ENCODE assay signal across 14 mouse cellular contexts in the genomic region with DNA sequence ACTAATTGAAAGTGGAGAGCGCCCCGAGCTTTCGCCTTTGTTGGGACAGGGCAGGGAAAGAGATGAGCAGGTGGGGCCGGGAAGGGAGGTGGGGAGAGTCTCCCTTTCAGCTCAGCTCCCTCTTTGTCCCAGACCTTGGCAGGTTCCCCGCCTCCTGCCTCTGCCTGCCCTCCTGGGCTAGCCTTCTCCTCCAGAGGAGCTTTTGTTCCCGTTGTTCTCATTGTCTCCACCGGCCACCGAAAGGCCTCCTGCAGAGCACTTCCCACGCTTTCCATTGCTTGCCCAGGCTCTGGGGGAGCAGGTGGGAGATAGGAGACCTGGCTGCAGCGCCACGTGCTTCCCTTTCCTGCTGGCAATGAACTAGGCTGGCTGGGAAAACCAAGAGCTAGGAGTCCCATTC. TPM values are rescaled to one million over a fixed set of nuclear protein-coding genes. Genes with fewer than 3 reads are reported as not detected.
DNase-seq lines count a peak whose midpoint lies in the region; ATAC-seq and TF ChIP-seq lines count a peak whose summit lies in the region.
"Had no signal": no experiment of that assay in that cellular context is flagged by ENCODE, and none has a peak within 500 bp of the region (broad histone marks: within the 10 kb centered on the region; RNA-seq: fewer than 3 reads in every experiment).

No protein-coding gene starts in this region.

- H3K27ac ChIP-seq in hindbrain, embryonic 10.5 days, result peak overlapping the region; percentile 89
- no peak overlapping the region for H3K27ac ChIP-seq in midbrain, postnatal 0 days (ENCODE audit: low read depth, low read length)

- H3K27me3 ChIP-seq in hindbrain, embryonic 10.5 days (ENCODE audit: insufficient read depth, poor library complexity, severe bottlenecking), result no peaks in the 10 kb centered on the region
- H3K27me3 ChIP-seq in midbrain, postnatal 0 days (ENCODE audit: insufficient read depth, low read length), result no peaks in the 10 kb centered on the region

- no peak for ATAC-seq in midbrain, postnatal 0 days (ENCODE audit: low FRiP score)

- H3K4me3 ChIP-seq in hindbrain, embryonic 10.5 days, result 0 out of 2 replicates have a peak overlapping the region, but pooled peaks have one; percentile 16
- H3K4me3 ChIP-seq in midbrain, postnatal 0 days (ENCODE audit: low read depth, low read length), result no peak overlapping the region
- H3K4me3 ChIP-seq: myocyte had no signal

- H3K36me3 ChIP-seq in hindbrain, embryonic 10.5 days, result peaks cover 57% of the 10 kb centered on the region
- H3K36me3 ChIP-seq in midbrain, postnatal 0 days (ENCODE audit: insufficient read depth, low read length), result peaks cover 22% of the 10 kb centered on the region

- 13% methylated on average over 11 of the region's 11 CpGs for WGBS in hindbrain, embryonic 10.5 days
- WGBS in midbrain, postnatal 0 days, result 16% methylated on average over 11 of the region's 11 CpGs

- H3K4me1 ChIP-seq in hindbrain, embryonic 10.5 days (replicated peaks), result peaks cover 60% of the 10 kb centered on the region
- H3K4me1 ChIP-seq in midbrain, postnatal 0 days (ENCODE audit: insufficient read depth, low read length), result 0 out of 2 replicates have a peak, but pooled peaks cover 2% of the 10 kb centered on the region

- H3K9me3 ChIP-seq in hindbrain, embryonic 10.5 days, result no peaks in the 10 kb centered on the region
- no peaks in the 10 kb centered on the region for H3K9me3 ChIP-seq in midbrain, postnatal 0 days (ENCODE audit: low read length)

- TF ChIP-seq CTCF in midbrain, postnatal 0 days (IDR thresholded peaks at IDR 0.05), result no peak

- peak overlapping the region; percentile 15; the same call in 1 of the 2 replicates for H3K4me2 ChIP-seq in midbrain, postnatal 0 days (ENCODE audit: low read depth, low read length, poor library complexity, severe bottlenecking)

- peak; percentile 31 to 47 for DNase-seq in cerebellum, postnatal 10 days
- DNase-seq in cerebellum, adult 18-20 months, result no peak
- DNase-seq in ZHBTc4 (ENCODE audit: low read depth, low spot score), result peak; percentile 85
- DNase-seq in hindbrain, embryonic 10.5 days (ENCODE audit: low spot score), result peak; percentile 67
- DNase-seq in midbrain, postnatal 0 days (ENCODE audit: low spot score), result peak; percentile 37
- no peak for DNase-seq in thymus, postnatal 36 days
- no peak for DNase-seq in urinary bladder, postnatal 25 days (ENCODE audit: low spot score)
- no peak for DNase-seq in cerebellum, postnatal 4 days (ENCODE audit: low spot score in 2 of 2)
- DNase-seq: cerebellum, adult 11 months; kidney, postnatal 10 days; lung, adult 2 months had no signal

- no peak overlapping the region for H3K9ac ChIP-seq in midbrain, postnatal 0 days (replicated peaks; ENCODE audit: low read length, poor library complexity, severe bottlenecking)

RNA-seq across cellular contexts. Expression of gene Ghrh, which starts 18.7 kb away (rescaled TPM):
- polyA plus RNA-seq in hindbrain, embryonic 10.5 days (2016; fragmentation: Nextera tagmentation; extraction: Ambion mirVana), result not detected in 2 replicates
- 1.3 and 3.0 TPM in 2 replicates for total RNA-seq in midbrain, postnatal 0 days (2014; rRNA removed)
- polyA plus RNA-seq in midbrain, postnatal 0 days (2015; fragmentation: Nextera tagmentation; extraction: Ambion mirVana), result 5.0 and 7.6 TPM in 2 replicates
- total RNA-seq: left cerebral cortex, postnatal 10 days had no signal
- polyA plus RNA-seq: heart, embryonic 14.5 days; lung, adult 2 months; myocyte had no signal

RNA-seq across cellular contexts. Expression of gene Manbal, which starts 38.8 kb away (rescaled TPM):
- polyA plus RNA-seq in hindbrain, embryonic 10.5 days (2016; fragmentation: Nextera tagmentation; extraction: Ambion mirVana), result 67.0 and 85.8 TPM in 2 replicates
- 70.8 and 70.9 TPM in 2 replicates for total RNA-seq in midbrain, postnatal 0 days (2014; rRNA removed)
- 129 and 132 TPM in 2 replicates for polyA plus RNA-seq in midbrain, postnatal 0 days (2015; fragmentation: Nextera tagmentation; extraction: Ambion mirVana)

RNA-seq across cellular contexts. Expression of gene Mroh8, which starts 49.2 kb away (rescaled TPM):
- 0.44 and 0.60 TPM in 2 replicates for polyA plus RNA-seq in hindbrain, embryonic 10.5 days (2016; fragmentation: Nextera tagmentation; extraction: Ambion mirVana)
- 0.09 and 0.66 TPM in 2 replicates for total RNA-seq in midbrain, postnatal 0 days (2014; rRNA removed)
- polyA plus RNA-seq in midbrain, postnatal 0 days (2015; fragmentation: Nextera tagmentation; extraction: Ambion mirVana), result 0.44 and 0.47 TPM in 2 replicates

RNA-seq across cellular contexts. Expression of gene Rpn2, which starts 49.8 kb away (rescaled TPM):
- polyA plus RNA-seq in hindbrain, embryonic 10.5 days (2016; fragmentation: Nextera tagmentation; extraction: Ambion mirVana), result 273 and 275 TPM in 2 replicates
- 233 and 242 TPM in 2 replicates for total RNA-seq in midbrain, postnatal 0 days (2014; rRNA removed)
- polyA plus RNA-seq in midbrain, postnatal 0 days (2015; fragmentation: Nextera tagmentation; extraction: Ambion mirVana), result 193 and 204 TPM in 2 replicates

Comparison
In these comparisons a context has a peak if more than half of its experiments do, and no peak if none do; other contexts are left out.
1. DNase-seq: peak in cerebellum, postnatal 10 days (2 of 2), ZHBTc4 (single experiment), hindbrain, embryonic 10.5 days (single experiment) and midbrain, postnatal 0 days (single experiment); none in cerebellum, adult 18-20 months (0 of 2), thymus, postnatal 36 days (0 of 2), urinary bladder, postnatal 25 days (single experiment) and cerebellum, postnatal 4 days (0 of 2).